Mouse (Mus musculus): ENCODE measurements around the gene Cpne4. TPM values are rescaled to one million over a fixed set of nuclear protein-coding genes. Genes with fewer than 3 reads are reported as not detected.
A peak's percentile ranks its signal among the peaks of the same experiment; 100 is the strongest.

Cpne4 gene
- polyA plus RNA-seq, 1 experiment from 2014 or later, result 2.3 TPM

- Histone ChIP-seq H3K4me1 (replicated peaks; ENCODE audit: control insufficient read depth, insufficient read depth, low read length) (no peaks in the 10 kb centered on the region), H3K27me3 (replicated peaks; ENCODE audit: control insufficient read depth, insufficient read depth, low read length) (no peaks in the 10 kb centered on the region; the same call in 1 of the 2 replicates), H3K9ac (ENCODE audit: low read depth, low read length) (no peak overlapping the region), H3K9me3 (ENCODE audit: control insufficient read depth) (no peaks in the 10 kb centered on the region), H3K4me2 (replicated peaks; ENCODE audit: low read depth) (no peak overlapping the region), H3K27ac (ENCODE audit: low read depth, low read length) (no peak overlapping the region), H3K4me3 (ENCODE audit: low read depth, low read length) (no peak overlapping the region), H3K36me3 (ENCODE audit: control insufficient read depth, insufficient read depth) (no peaks in the 10 kb centered on the region)
- peak; percentile 79 for TF ChIP-seq CTCF (IDR thresholded peaks at IDR 0.05; ENCODE audit: low read depth)
- WGBS, result 3% methylated on average over 25 of the region's 25 CpGs
- ATAC-seq, result 0 out of 2 replicates have a peak, but pooled peaks have one; percentile 54
These were observed 22.5 kb downstream of the Cpne4 start for GRCm38 (mm10) chr9:104569480-104570167.

GRCm38 (mm10) chr9:104572856-104573255, 25.8 kb downstream of the Cpne4 start:
- no peak for ATAC-seq

GRCm38 (mm10) chr9:104574476-104574875, 27.4 kb downstream of the Cpne4 start:
- Histone ChIP-seq H3K27me3 (replicated peaks; ENCODE audit: control insufficient read depth, insufficient read depth, low read length) (no peaks in the 10 kb centered on the region; the same call in 1 of the 2 replicates), H3K27ac (ENCODE audit: low read depth, low read length) (no peak overlapping the region), H3K4me1 (replicated peaks; ENCODE audit: control insufficient read depth, insufficient read depth, low read length) (no peaks in the 10 kb centered on the region), H3K9me3 (ENCODE audit: control insufficient read depth) (no peaks in the 10 kb centered on the region), H3K36me3 (ENCODE audit: control insufficient read depth, insufficient read depth) (no peaks in the 10 kb centered on the region), H3K9ac (ENCODE audit: low read depth, low read length) (no peak overlapping the region), H3K4me2 (replicated peaks; ENCODE audit: low read depth) (no peak overlapping the region), H3K4me3 (ENCODE audit: low read depth, low read length) (no peak overlapping the region)
- under 1% methylated on average over 6 of the region's 6 CpGs for WGBS
- peak; percentile 82 for TF ChIP-seq CTCF (IDR thresholded peaks at IDR 0.05; ENCODE audit: low read depth)
- no peak for ATAC-seq

More at GRCm38 (mm10) chr9:104572856-104573255, 25.8 kb downstream of the Cpne4 start:
- no peak overlapping the region for H3K4me3 ChIP-seq (ENCODE audit: low read depth, low read length)
- H3K27ac ChIP-seq (ENCODE audit: low read depth, low read length), result no peak overlapping the region
- H3K4me2 ChIP-seq (replicated peaks; ENCODE audit: low read depth), result no peak overlapping the region
- no peaks in the 10 kb centered on the region; the same call in 1 of the 2 replicates for H3K27me3 ChIP-seq (replicated peaks; ENCODE audit: control insufficient read depth, insufficient read depth, low read length)
- 54% methylated on average over 6 of the region's 6 CpGs for WGBS
- no peaks in the 10 kb centered on the region for H3K4me1 ChIP-seq (replicated peaks; ENCODE audit: control insufficient read depth, insufficient read depth, low read length)
- no peaks in the 10 kb centered on the region for H3K9me3 ChIP-seq (ENCODE audit: control insufficient read depth)
- H3K9ac ChIP-seq (ENCODE audit: low read depth, low read length), result no peak overlapping the region
- TF ChIP-seq CTCF (IDR thresholded peaks at IDR 0.05; ENCODE audit: low read depth), result no peak
- no peaks in the 10 kb centered on the region for H3K36me3 ChIP-seq (ENCODE audit: control insufficient read depth, insufficient read depth)

- TF ChIP-seq CTCF (IDR thresholded peaks at IDR 0.05; ENCODE audit: low read depth), result no peak
- ATAC-seq, result no peak
- Histone ChIP-seq H3K9ac (ENCODE audit: low read depth, low read length) (no peak overlapping the region), H3K27ac (ENCODE audit: low read depth, low read length) (no peak overlapping the region), H3K27me3 (replicated peaks; ENCODE audit: control insufficient read depth, insufficient read depth, low read length) (no peaks in the 10 kb centered on the region), H3K9me3 (ENCODE audit: control insufficient read depth) (no peaks in the 10 kb centered on the region), H3K4me3 (ENCODE audit: low read depth, low read length) (no peak overlapping the region), H3K36me3 (ENCODE audit: control insufficient read depth, insufficient read depth) (no peaks in the 10 kb centered on the region), H3K4me2 (replicated peaks; ENCODE audit: low read depth) (no peak overlapping the region), H3K4me1 (replicated peaks; ENCODE audit: control insufficient read depth, insufficient read depth, low read length) (no peaks in the 10 kb centered on the region)
- WGBS, result 43% methylated on average over 6 of the region's 6 CpGs
These were observed 35.0 kb downstream of the Cpne4 start for GRCm38 (mm10) chr9:104581921-104582624.

- Histone ChIP-seq H3K4me2 (replicated peaks; ENCODE audit: low read depth) (no peak overlapping the region), H3K27ac (ENCODE audit: low read depth, low read length) (no peak overlapping the region), H3K36me3 (ENCODE audit: control insufficient read depth, insufficient read depth) (no peaks in the 10 kb centered on the region), H3K27me3 (replicated peaks; ENCODE audit: control insufficient read depth, insufficient read depth, low read length) (no peaks in the 10 kb centered on the region), H3K4me1 (replicated peaks; ENCODE audit: control insufficient read depth, insufficient read depth, low read length) (no peaks in the 10 kb centered on the region), H3K9ac (ENCODE audit: low read depth, low read length) (no peak overlapping the region), H3K4me3 (ENCODE audit: low read depth, low read length) (no peak overlapping the region), H3K9me3 (ENCODE audit: control insufficient read depth) (no peaks in the 10 kb centered on the region)
- no peak for ATAC-seq
- TF ChIP-seq CTCF (IDR thresholded peaks at IDR 0.05; ENCODE audit: low read depth), result no peak
- 50% methylated on average over 6 of the region's 6 CpGs for WGBS
These were observed 35.6 kb downstream of the Cpne4 start for GRCm38 (mm10) chr9:104582675-104583074.

GRCm38 (mm10) chr9:104594550-104594949, 47.5 kb downstream of the Cpne4 start:
- ATAC-seq, result no peak
- Histone ChIP-seq H3K27me3 (replicated peaks; ENCODE audit: control insufficient read depth, insufficient read depth, low read length) (no peaks in the 10 kb centered on the region), H3K4me3 (ENCODE audit: low read depth, low read length) (no peak overlapping the region), H3K36me3 (ENCODE audit: control insufficient read depth, insufficient read depth) (no peaks in the 10 kb centered on the region), H3K9ac (ENCODE audit: low read depth, low read length) (no peak overlapping the region), H3K27ac (ENCODE audit: low read depth, low read length) (no peak overlapping the region), H3K9me3 (ENCODE audit: control insufficient read depth) (no peaks in the 10 kb centered on the region), H3K4me1 (replicated peaks; ENCODE audit: control insufficient read depth, insufficient read depth, low read length) (no peaks in the 10 kb centered on the region), H3K4me2 (replicated peaks; ENCODE audit: low read depth) (no peak overlapping the region)
- no peak for TF ChIP-seq CTCF (IDR thresholded peaks at IDR 0.05; ENCODE audit: low read depth)
- 44% methylated on average over 5 of the region's 5 CpGs for WGBS
